Mouse (Mus musculus) C2C12 (cell line): ENCODE data around the gene Akr1b3. TPM values are rescaled to one million over a fixed set of nuclear protein-coding genes. Genes with fewer than 3 reads are reported as not detected.

Source experiments
- H3K27me3 ChIP-seq: one replicate; pipeline ENCODE4 v1.6.1; 2011; ENCODE audit not compliant: control insufficient read depth, insufficient read depth, insufficient read length
- H3K36me3 ChIP-seq: one replicate; pipeline ENCODE4 v1.6.1; 2011; ENCODE audit not compliant: control insufficient read depth, insufficient read depth
- H3K4me3 ChIP-seq: one replicate; pipeline ENCODE4 v1.5.1; 2011; ENCODE audit warnings: mild to moderate bottlenecking, control low read depth; ENCODE audit not compliant: poor library complexity, insufficient read depth, severe bottlenecking
- H3K79me2 ChIP-seq: one replicate; pipeline ENCODE4 v1.6.1; 2011; ENCODE audit not compliant: control insufficient read depth, insufficient read depth
- H3K79me3 ChIP-seq: one replicate; pipeline ENCODE4 v1.6.1; 2011; ENCODE audit warnings: low read depth, control low read depth
- H3ac ChIP-seq: one replicate; pipeline ENCODE3; 2011; ENCODE audit warnings: low read depth; ENCODE audit not compliant: control insufficient read depth, insufficient read length
- CEBPB ChIP-seq: IDR thresholded peaks from one replicate; pipeline ENCODE4 v1.6.1; 2011; ENCODE audit warnings: low read depth, mild to moderate bottlenecking, control low read depth, moderate library complexity
- CTCF ChIP-seq: IDR thresholded peaks from one replicate; pipeline ENCODE4 v1.5.1; 2011; ENCODE audit not compliant: control insufficient read depth, insufficient read depth, insufficient read length
- FOSL1 ChIP-seq: IDR thresholded peaks from one replicate; pipeline ENCODE4 v1.8.0; 2011; ENCODE audit warnings: mild to moderate bottlenecking, low read length; ENCODE audit not compliant: poor library complexity, insufficient read depth, severe bottlenecking
- MAX ChIP-seq: IDR thresholded peaks from one replicate; pipeline ENCODE4 v1.6.1; 2011; ENCODE audit warnings: mild to moderate bottlenecking, control low read depth
- MYOD1 ChIP-seq: IDR thresholded peaks from one replicate; pipeline ENCODE4 v1.6.1; 2011; ENCODE audit warnings: low read depth; ENCODE audit not compliant: control insufficient read depth, insufficient read length
- MYOG ChIP-seq: IDR thresholded peaks from one replicate; pipeline ENCODE4 v1.6.1; 2011; ENCODE audit not compliant: control insufficient read depth, insufficient read length; ENCODE audit errors: extremely low read depth
- USF1 ChIP-seq: IDR thresholded peaks from one replicate; pipeline ENCODE4 v1.6.1; 2011; ENCODE audit warnings: low read depth, mild to moderate bottlenecking, control low read depth, moderate library complexity
- polyA plus RNA-seq: library from polyadenylated mRNA; unstranded; fragments of >200 nt; fragmentation: generic; extraction: Trizol; gene quantifications from one replicate; pipeline ENCODE4 v1.2.1, GENCODE M21; 2012; ENCODE audit warnings: missing spikeins

The Akr1b3 gene
- polyA plus RNA-seq, 1 experiment: 455 TPM

DNA sequence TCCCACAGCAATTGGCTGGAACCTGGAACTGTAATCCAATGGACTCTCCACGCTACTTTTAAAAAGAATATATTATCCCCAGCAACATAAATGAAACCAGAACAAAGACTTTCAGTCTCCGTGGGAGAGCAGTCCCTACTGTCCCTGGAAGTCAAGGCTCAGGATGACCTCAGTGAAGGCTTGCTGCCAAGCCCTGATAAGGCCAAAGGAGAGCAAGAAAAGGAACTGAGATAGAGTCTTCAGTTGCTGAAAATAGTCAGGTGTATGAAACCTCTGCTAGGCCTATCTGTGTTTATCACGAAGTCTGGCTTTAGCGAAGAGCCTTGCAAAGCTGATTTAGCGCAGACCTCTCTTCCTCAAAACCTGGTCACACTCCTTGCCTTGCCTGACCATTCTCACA is 14.1 kb upstream of the Akr1b3 start:
- TF ChIP-seq MAX: no peak
- no peak for TF ChIP-seq CEBPB
- no peak for TF ChIP-seq MYOG
- TF ChIP-seq CTCF: no peak
- no peak for TF ChIP-seq FOSL1
- no peak for TF ChIP-seq MYOD1
- TF ChIP-seq USF1: no peak

DNA sequence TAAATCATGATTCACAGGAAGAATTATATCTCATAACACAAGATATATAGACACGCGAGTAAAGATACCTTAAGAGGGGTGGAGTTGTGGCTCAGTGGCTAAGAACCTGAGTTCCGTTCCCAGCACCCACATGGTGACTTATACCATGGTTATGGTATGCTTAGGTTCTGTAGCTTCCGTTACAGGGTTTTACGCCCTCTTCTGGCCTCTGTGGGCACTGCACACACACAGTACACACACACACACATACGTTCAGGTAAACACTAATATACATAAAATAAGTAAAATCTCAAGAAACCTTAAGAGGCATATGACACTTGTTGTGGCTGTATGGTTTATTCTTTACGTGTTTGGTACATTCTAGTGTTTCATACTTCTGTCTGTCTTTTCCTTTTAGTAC is 4.8 kb upstream of the Akr1b3 start:
- Histone ChIP-seq H3ac (no peak overlapping the region), H3K27me3 (no peaks in the 10 kb centered on the region)
- TF ChIP-seq CEBPB: no peak
- no peak for TF ChIP-seq CTCF
- TF ChIP-seq FOSL1: no peak
- TF ChIP-seq MYOD1: no peak
- no peak for TF ChIP-seq MAX
- no peak for TF ChIP-seq USF1

More for the DNA sequence above, 14.1 kb upstream of the Akr1b3 start:
- H3ac ChIP-seq: no peak overlapping the region
- no peak overlapping the region for H3K4me3 ChIP-seq
- H3K79me3 ChIP-seq: no peaks in the 10 kb centered on the region
- no peaks in the 10 kb centered on the region for H3K79me2 ChIP-seq
- H3K27me3 ChIP-seq: no peaks in the 10 kb centered on the region
- no peaks in the 10 kb centered on the region for H3K36me3 ChIP-seq

DNA sequence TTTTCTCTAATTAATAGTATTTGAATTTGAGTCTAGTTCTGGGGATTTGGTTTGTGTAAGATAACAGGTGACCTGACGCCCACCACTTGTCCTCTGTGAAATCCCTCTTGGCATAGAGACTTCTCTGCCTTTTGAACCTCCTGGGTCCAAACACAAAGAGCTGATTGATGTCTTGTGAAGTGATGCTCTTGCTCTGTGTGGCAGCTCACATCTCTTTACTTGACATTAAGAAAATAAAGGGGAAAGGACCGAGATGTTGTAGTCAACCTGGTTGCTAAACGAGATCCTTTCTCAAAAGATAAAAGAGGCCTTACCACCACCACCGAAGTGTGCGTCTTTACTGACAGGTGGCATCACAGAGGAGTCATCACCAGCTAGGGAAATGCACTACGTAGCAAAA is 1.4 kb upstream of the Akr1b3 start:
- Histone ChIP-seq H3K79me3 (peaks cover 26% of the 10 kb centered on the region), H3K79me2 (peaks cover 36% of the 10 kb centered on the region), H3K27me3 (no peaks in the 10 kb centered on the region), H3K36me3 (no peaks in the 10 kb centered on the region), H3ac (no peak overlapping the region), H3K4me3 (no peak overlapping the region)
- TF ChIP-seq USF1: no peak
- no peak for TF ChIP-seq MYOG

More for the DNA sequence above, 4.8 kb upstream of the Akr1b3 start:
- H3K36me3 ChIP-seq: no peaks in the 10 kb centered on the region
- peaks cover 1% of the 10 kb centered on the region for H3K79me2 ChIP-seq
- no peak overlapping the region for H3K4me3 ChIP-seq
- H3K79me3 ChIP-seq: no peaks in the 10 kb centered on the region

DNA sequence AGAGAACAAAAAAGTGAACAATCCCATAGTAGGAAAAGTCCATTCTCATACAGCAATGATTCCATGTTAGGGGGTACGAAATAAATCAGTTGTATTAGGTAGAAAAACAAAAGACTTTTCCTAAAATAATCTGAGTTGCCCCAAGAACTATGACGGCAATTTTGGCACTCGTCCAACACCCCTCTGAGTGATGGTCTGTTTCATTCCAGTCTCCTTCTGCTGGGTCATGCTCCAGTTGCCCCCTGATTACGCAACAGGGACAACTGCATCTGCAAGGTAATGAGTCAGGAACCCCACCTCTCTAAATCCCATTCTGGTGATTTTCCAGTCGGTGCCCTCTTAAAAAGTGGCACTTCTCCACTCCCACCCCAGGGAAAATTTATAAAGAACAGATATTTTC is 894 bp upstream of the Akr1b3 start:
- peak; percentile 93 for TF ChIP-seq CEBPB
- no peak for TF ChIP-seq USF1
- no peak for TF ChIP-seq FOSL1
- no peak for TF ChIP-seq CTCF
- TF ChIP-seq MYOD1: peak; percentile 58
- H3K27me3 ChIP-seq: no peaks in the 10 kb centered on the region
- H3K79me2 ChIP-seq: peaks cover 41% of the 10 kb centered on the region
- no peaks in the 10 kb centered on the region for H3K36me3 ChIP-seq
- peaks cover 27% of the 10 kb centered on the region for H3K79me3 ChIP-seq
- peak overlapping the region; percentile 70 for H3K4me3 ChIP-seq
- no peak overlapping the region for H3ac ChIP-seq

DNA sequence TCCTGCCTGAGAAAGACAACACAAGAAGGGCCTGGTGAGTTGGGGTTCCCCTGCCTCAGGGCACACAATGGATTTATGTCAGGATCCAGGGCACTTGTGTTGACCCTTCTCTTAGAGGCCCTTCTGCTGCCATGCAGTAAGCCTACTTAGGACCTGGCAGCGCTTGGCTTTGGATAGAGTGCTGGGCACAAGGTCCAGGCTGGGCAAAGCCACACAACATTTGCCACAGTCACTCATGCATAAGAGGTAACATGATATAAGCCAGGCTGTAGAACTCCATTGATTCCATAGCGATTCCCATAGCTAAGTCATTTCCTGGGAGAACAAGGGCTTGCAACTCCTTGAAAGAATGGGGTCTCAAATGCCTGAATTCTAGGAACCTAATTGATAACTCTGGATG is 3.4 kb downstream of the Akr1b3 start:
- no peak overlapping the region for H3ac ChIP-seq
- H3K27me3 ChIP-seq: no peaks in the 10 kb centered on the region
- peaks cover 29% of the 10 kb centered on the region for H3K79me3 ChIP-seq
- no peak overlapping the region for H3K4me3 ChIP-seq
- TF ChIP-seq MYOD1: peak; percentile 97
- no peak for TF ChIP-seq MYOG
- no peak for TF ChIP-seq MAX
- no peak for TF ChIP-seq CEBPB
- no peak for TF ChIP-seq FOSL1
- peaks cover 35% of the 10 kb centered on the region for H3K36me3 ChIP-seq
- H3K79me2 ChIP-seq: peaks cover 59% of the 10 kb centered on the region

DNA sequence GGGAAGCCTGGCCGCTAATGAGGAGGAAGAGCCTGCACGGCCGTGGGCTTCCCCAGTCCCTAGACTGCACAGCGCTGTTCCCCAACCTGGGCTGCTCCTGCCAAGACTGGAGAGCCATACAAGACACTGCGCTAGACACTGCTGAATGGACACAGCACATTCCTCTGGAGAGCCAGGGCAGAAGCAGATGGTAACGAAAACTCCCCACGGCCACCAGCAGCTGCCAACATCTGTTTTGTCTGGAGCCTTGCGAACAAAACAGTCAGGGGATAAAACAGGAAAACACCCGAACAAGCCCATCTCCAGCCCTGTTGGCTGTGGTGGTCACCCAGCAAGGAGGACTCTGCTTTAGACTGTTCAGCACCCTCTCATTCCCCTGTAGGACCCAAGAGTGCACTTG is 3.9 kb downstream of the Akr1b3 start:
- Histone ChIP-seq H3K79me3 (peaks cover 29% of the 10 kb centered on the region), H3K36me3 (peaks cover 40% of the 10 kb centered on the region), H3K27me3 (no peaks in the 10 kb centered on the region), H3K79me2 (peaks cover 59% of the 10 kb centered on the region), H3ac (no peak overlapping the region), H3K4me3 (no peak overlapping the region)
- TF ChIP-seq FOSL1 (no peak), USF1 (no peak), CTCF (no peak), MAX (no peak), MYOG (no peak), CEBPB (no peak), MYOD1 (no peak)
